Mouse (Mus musculus) neural tube, embryonic 14.5 days (tissue): ENCODE measurements at regions not wholly inside any gene's neighbourhood (a gene's known extent, or its start where the extent isn't known, plus 50 kb on each side); places are given as distances from the start of the nearest gene placed in this dataset.
"Not testable (repeated sequence)": the region's sequence is repeated elsewhere in the genome, so short reads cannot be mapped to it uniquely, and the experiment has no call there.

ENCODE experiments used
- ATAC-seq: fragments of 200-750 bp; cut with Nextera tagmentation; 2 replicates; pipeline ENCODE4 v1.8.0; 2017; ENCODE audit warnings: low read depth, mild to moderate bottlenecking, moderate TSS enrichment, moderate library complexity
- H3K27ac ChIP-seq: fragments of 300-500 bp; sonication (generic); 2 replicates; pipeline ENCODE4 v1.5.1; 2014; ENCODE audit warnings: low read depth, mild to moderate bottlenecking, control low read depth, low read length, moderate library complexity, mixed read lengths
- H3K27me3 ChIP-seq: fragments of 300-500 bp; sonication (generic); 2 replicates; pipeline ENCODE4 v1.6.1; 2014; ENCODE audit warnings: low read length; ENCODE audit not compliant: control insufficient read depth, insufficient read depth
- H3K36me3 ChIP-seq: fragments of 300-500 bp; sonication (generic); 2 replicates; pipeline ENCODE4 v1.6.1; 2014; ENCODE audit warnings: low read length, mixed read lengths; ENCODE audit not compliant: control insufficient read depth, insufficient read depth
- H3K4me1 ChIP-seq: fragments of 300-500 bp; sonication (generic); 2 replicates; pipeline ENCODE4 v1.6.1; 2014; ENCODE audit warnings: low read length; ENCODE audit not compliant: control insufficient read depth, insufficient read depth
- H3K4me2 ChIP-seq: fragments of 300-500 bp; sonication (generic); 2 replicates; pipeline ENCODE4 v1.6.1; 2014; ENCODE audit warnings: mild to moderate bottlenecking, low read depth, low read length, control low read depth
- H3K4me3 ChIP-seq: fragments of 300-500 bp; sonication (generic); 2 replicates; pipeline ENCODE4 v1.5.1; 2014; ENCODE audit warnings: low read depth, low read length, control low read depth, mixed read lengths
- H3K9ac ChIP-seq: fragments of 300-500 bp; sonication (generic); replicated peaks from 2 replicates; pipeline ENCODE4 v1.6.1; 2014; ENCODE audit warnings: low read depth, mild to moderate bottlenecking, control low read depth, low read length, mixed read lengths
- H3K9me3 ChIP-seq: fragments of 300-500 bp; sonication (generic); 2 replicates; pipeline ENCODE4 v1.6.1; 2016; ENCODE audit warnings: low read length; ENCODE audit not compliant: control insufficient read depth
- WGBS: fragments of 180-500 bp; shearing (Covaris S2); extraction: QIAGEN DNeasy Blood & Tissue Kit; methylation state at CpG from one replicate; pipeline ENCODE4 v1.1.7; 2014; 5-methylcytosine and 5-hydroxymethylcytosine counted together

GRCm38 (mm10) chr1:150218802-150219201 lies 100.4 kb upstream of the Pdc start:
- Histone ChIP-seq H3K4me3 (no peak overlapping the region), H3K27ac (no peak overlapping the region), H3K36me3 (no peaks in the 10 kb centered on the region), H3K9ac (no peak overlapping the region), H3K9me3 (no peaks in the 10 kb centered on the region), H3K4me1 (no peaks in the 10 kb centered on the region), H3K27me3 (no peaks in the 10 kb centered on the region), H3K4me2 (no peak overlapping the region)
- WGBS, result 91% methylated on average over 2 of the region's 2 CpGs
- ATAC-seq, result no peak

- H3K9me3 ChIP-seq, result no peaks in the 10 kb centered on the region
- H3K4me1 ChIP-seq, result no peaks in the 10 kb centered on the region
- 83% methylated on average over 6 of the region's 6 CpGs for WGBS
- H3K27ac ChIP-seq, result no peak overlapping the region
- no peak overlapping the region for H3K4me2 ChIP-seq
- no peaks in the 10 kb centered on the region for H3K27me3 ChIP-seq
- ATAC-seq, result no peak
- H3K36me3 ChIP-seq, result no peaks in the 10 kb centered on the region
- H3K9ac ChIP-seq, result no peak overlapping the region
- H3K4me3 ChIP-seq, result no peak overlapping the region
Observed at GRCm38 (mm10) chr1:150225529-150225928, 93.7 kb upstream of the Pdc start.

- H3K4me2 ChIP-seq, H3K9ac ChIP-seq, H3K27ac ChIP-seq, ATAC-seq, H3K4me1 ChIP-seq, H3K27me3 ChIP-seq, H3K9me3 ChIP-seq, H3K4me3 ChIP-seq, H3K36me3 ChIP-seq: not testable (repeated sequence)
- 89% methylated on average over 1 of the region's 1 CpGs for WGBS
Observed at GRCm38 (mm10) chr1:150239504-150239903, 79.7 kb upstream of the Pdc start.

GRCm38 (mm10) chr1:150240110-150240509 lies 79.1 kb upstream of the Pdc start:
- Histone ChIP-seq H3K9me3 (no peaks in the 10 kb centered on the region), H3K4me3 (no peak overlapping the region), H3K27ac (no peak overlapping the region), H3K4me1 (no peaks in the 10 kb centered on the region), H3K27me3 (no peaks in the 10 kb centered on the region), H3K36me3 (no peaks in the 10 kb centered on the region), H3K9ac (no peak overlapping the region), H3K4me2 (no peak overlapping the region)
- WGBS, result 93% methylated on average over 3 of the region's 3 CpGs
- no peak for ATAC-seq

GRCm38 (mm10) chr1:150241153-150241552 lies 78.1 kb upstream of the Pdc start:
- H3K4me3 ChIP-seq, result no peak overlapping the region
- H3K27me3 ChIP-seq, result no peaks in the 10 kb centered on the region
- no peaks in the 10 kb centered on the region for H3K4me1 ChIP-seq
- WGBS, result 92% methylated on average over 4 of the region's 4 CpGs
- H3K9ac ChIP-seq, result no peak overlapping the region
- ATAC-seq, result no peak
- no peak overlapping the region for H3K4me2 ChIP-seq
- no peaks in the 10 kb centered on the region for H3K36me3 ChIP-seq
- no peak overlapping the region for H3K27ac ChIP-seq
- no peaks in the 10 kb centered on the region for H3K9me3 ChIP-seq

- Histone ChIP-seq H3K36me3 (no peaks in the 10 kb centered on the region), H3K4me1 (no peaks in the 10 kb centered on the region), H3K9ac (no peak overlapping the region), H3K9me3 (no peaks in the 10 kb centered on the region), H3K27ac (no peak overlapping the region), H3K27me3 (no peaks in the 10 kb centered on the region), H3K4me3 (no peak overlapping the region), H3K4me2 (no peak overlapping the region)
- no peak for ATAC-seq
Observed at GRCm38 (mm10) chr1:150242108-150242507, 77.1 kb upstream of the Pdc start.

GRCm38 (mm10) chr1:150244916-150245315 lies 74.3 kb upstream of the Pdc start:
- Histone ChIP-seq H3K9ac (no peak overlapping the region), H3K36me3 (no peaks in the 10 kb centered on the region), H3K4me3 (no peak overlapping the region), H3K27me3 (no peaks in the 10 kb centered on the region), H3K9me3 (no peaks in the 10 kb centered on the region), H3K4me1 (no peaks in the 10 kb centered on the region), H3K4me2 (no peak overlapping the region), H3K27ac (no peak overlapping the region)
- 79% methylated on average over 3 of the region's 3 CpGs for WGBS
- no peak for ATAC-seq

- ATAC-seq, result no peak
Observed at GRCm38 (mm10) chr1:150251422-150251821, 67.8 kb upstream of the Pdc start.

GRCm38 (mm10) chr1:150251876-150252275 lies 67.3 kb upstream of the Pdc start:
- 91% methylated on average over 3 of the region's 3 CpGs for whole genome bisulfite sequencing
- no peak for ATAC-seq
- Histone ChIP-seq H3K27ac (no peak overlapping the region), H3K4me3 (no peak overlapping the region), H3K9ac (no peak overlapping the region), H3K4me1 (no peaks in the 10 kb centered on the region), H3K9me3 (no peaks in the 10 kb centered on the region), H3K4me2 (no peak overlapping the region), H3K27me3 (no peaks in the 10 kb centered on the region), H3K36me3 (no peaks in the 10 kb centered on the region)

More at GRCm38 (mm10) chr1:150251422-150251821, 67.8 kb upstream of the Pdc start:
- H3K4me1 ChIP-seq, result no peaks in the 10 kb centered on the region
- H3K27ac ChIP-seq, result no peak overlapping the region
- no peak overlapping the region for H3K4me3 ChIP-seq
- no peaks in the 10 kb centered on the region for H3K27me3 ChIP-seq
- WGBS, result 83% methylated on average over 1 of the region's 1 CpGs
- no peaks in the 10 kb centered on the region for H3K36me3 ChIP-seq
- no peaks in the 10 kb centered on the region for H3K9me3 ChIP-seq
- H3K9ac ChIP-seq, result no peak overlapping the region
- no peak overlapping the region for H3K4me2 ChIP-seq

GRCm38 (mm10) chr1:150257596-150257995 lies 61.6 kb upstream of the Pdc start:
- ATAC-seq, result no peak
- Histone ChIP-seq H3K27ac (no peak overlapping the region), H3K4me1 (no peaks in the 10 kb centered on the region), H3K4me2 (no peak overlapping the region), H3K4me3 (no peak overlapping the region), H3K36me3 (no peaks in the 10 kb centered on the region), H3K27me3 (no peaks in the 10 kb centered on the region), H3K9me3 (no peaks in the 10 kb centered on the region), H3K9ac (no peak overlapping the region)
- WGBS, result 70% methylated on average over 4 of the region's 4 CpGs
